Mouse (Mus musculus) forelimb bud, embryonic 11.5 days (tissue): ENCODE data around the gene 2410004B18Rik.
"Not testable (repeated sequence)": the region's sequence is repeated elsewhere in the genome, so short reads cannot be mapped to it uniquely, and the experiment has no call there.

ENCODE experiments used
- DNase-seq: peaks from one replicate; pipeline ENCODE4 v3.0.0-alpha.2; 2012; ENCODE audit warnings: low read depth, low spot score

The 2410004B18Rik gene

GRCm38 (mm10) chr3:145964473-145964872 lies 26.7 kb downstream of the 2410004B18Rik start:
- DNase-seq, result peak; percentile 64

GRCm38 (mm10) chr3:145965583-145965982 lies 27.8 kb downstream of the 2410004B18Rik start:
- not testable (repeated sequence) for DNase-seq

GRCm38 (mm10) chr3:145966806-145967205 lies 29.0 kb downstream of the 2410004B18Rik start:
- no peak for DNase-seq

GRCm38 (mm10) chr3:145969031-145969501 lies 31.3 kb downstream of the 2410004B18Rik start:
- no peak for DNase-seq

- DNase-seq, result no peak
Measured at GRCm38 (mm10) chr3:145971501-145971900, 33.7 kb downstream of the 2410004B18Rik start.

- no peak for DNase-seq
Measured at GRCm38 (mm10) chr3:145974986-145975385, 37.2 kb downstream of the 2410004B18Rik start.

GRCm38 (mm10) chr3:145985333-145985925 lies 47.6 kb downstream of the 2410004B18Rik start:
- no peak for DNase-seq

GRCm38 (mm10) chr3:145986317-145987001 lies 48.6 kb downstream of the 2410004B18Rik start:
- no peak for DNase-seq

- peak; percentile 80 for DNase-seq
Measured at GRCm38 (mm10) chr3:145987268-145987969, 49.6 kb downstream of the 2410004B18Rik start, which contains the start of gene Syde2. Syde2 (plus strand) TSS chr3:145987870.

- DNase-seq, result peak; percentile 23
Measured at GRCm38 (mm10) chr3:145987970-145988683, 50.3 kb downstream of the 2410004B18Rik start.

GRCm38 (mm10) chr3:145988684-145989575 lies 51.1 kb downstream of the 2410004B18Rik start:
- peak; percentile 9 for DNase-seq

GRCm38 (mm10) chr3:145989576-145990081 lies 51.8 kb downstream of the 2410004B18Rik start:
- DNase-seq, result peak; percentile 19

- no peak for DNase-seq
Measured at GRCm38 (mm10) chr3:145991130-145991529, 53.3 kb downstream of the 2410004B18Rik start.

GRCm38 (mm10) chr3:145991976-145992730 lies 54.3 kb downstream of the 2410004B18Rik start:
- DNase-seq, result no peak

GRCm38 (mm10) chr3:145992796-145993195 lies 55.0 kb downstream of the 2410004B18Rik start:
- no peak for DNase-seq

GRCm38 (mm10) chr3:145993481-145994201 lies 55.8 kb downstream of the 2410004B18Rik start:
- no peak for DNase-seq
